12 mouse cellular contexts compared by ENCODE assay signal in genomic region chr7:80642976-80643666, GRCm38 (mm10). TPM values are rescaled to one million over a fixed set of nuclear protein-coding genes. Genes with fewer than 3 reads are reported as not detected.
DNase-seq lines count a peak whose midpoint lies in the region; ATAC-seq and TF ChIP-seq lines count a peak whose summit lies in the region.
"Had no signal": no experiment of that assay in that cellular context is flagged by ENCODE, and none has a peak within 500 bp of the region (broad histone marks: within the 10 kb centered on the region; RNA-seq: fewer than 3 reads in every experiment).

No protein-coding gene starts in this region.

- H3K9me3 ChIP-seq in MEL (replicated peaks; ENCODE audit: insufficient read depth, low read length) = no peaks in the 10 kb centered on the region
- no peaks in the 10 kb centered on the region for H3K9me3 ChIP-seq in liver, embryonic 11.5 days (ENCODE audit: control insufficient read depth, low read length)
- H3K9me3 ChIP-seq: intestine, embryonic 15.5 days; midbrain, embryonic 15.5 days had no signal

- H3K27ac ChIP-seq in gastrocnemius, adult 2 months = peak overlapping the region; percentile 84
- H3K27ac ChIP-seq in MEL (ENCODE audit: control insufficient read depth, low read depth, low read length) = no peak overlapping the region
- no peak overlapping the region for H3K27ac ChIP-seq in liver, embryonic 11.5 days (ENCODE audit: low read depth, low read length)
- H3K27ac ChIP-seq: intestine, embryonic 15.5 days; midbrain, embryonic 15.5 days had no signal

- no peak for DNase-seq in gastrocnemius, adult 2 months
- no peak for DNase-seq in gastrocnemius, postnatal 25 days
- peak; percentile 59 for DNase-seq in A20 (ENCODE audit: low read depth, low spot score)
- DNase-seq in MEL (ENCODE audit: low read depth, low spot score) = peak; percentile 50
- DNase-seq in liver, embryonic 11.5 days (ENCODE audit: low spot score) = no peak
- no peak for DNase-seq in gastrocnemius, adult 18-20 months (ENCODE audit: low spot score)
- DNase-seq in right cerebral cortex, postnatal 36 days (ENCODE audit: low spot score in 2 of 2) = no peak
- DNase-seq: cerebellum, adult 8-10 months; right cerebral cortex, postnatal 4 days had no signal

- intact Hi-C loops in gastrocnemius, adult 2 months (cut with DNase I) = no loop called here

- H3K4me3 ChIP-seq in gastrocnemius, adult 2 months = no peak overlapping the region
- no peak overlapping the region for H3K4me3 ChIP-seq in MEL (ENCODE audit: control insufficient read depth in 1 of 2, insufficient read depth in 1 of 2, low read depth in 2 of 2, low read length in 2 of 2)
- H3K4me3 ChIP-seq in myocyte = no peak overlapping the region
- H3K4me3 ChIP-seq in liver, embryonic 11.5 days (ENCODE audit: low read depth, low read length) = no peak overlapping the region
- H3K4me3 ChIP-seq: intestine, embryonic 15.5 days; midbrain, embryonic 15.5 days had no signal

- TF ChIP-seq CTCF in gastrocnemius, adult 2 months (IDR thresholded peaks at IDR 0.05) = no peak
- no peak for TF ChIP-seq CTCF in MEL (IDR thresholded peaks at IDR 0.05 in 2 of 3, conservative IDR thresholded peaks at IDR 0.05 in 1 of 3; ENCODE audit: control insufficient read depth in 1 of 3, insufficient read depth in 1 of 3, low read depth in 2 of 3, low read length in 3 of 3, poor library complexity in 1 of 3, severe bottlenecking in 1 of 3)

- no peaks in the 10 kb centered on the region; the same call in 1 of the 2 replicates for H3K79me2 ChIP-seq in MEL (ENCODE audit: control insufficient read depth, insufficient read depth, low read length, poor library complexity)
- H3K79me2 ChIP-seq in myocyte (ENCODE audit: control insufficient read depth, insufficient read depth) = no peaks in the 10 kb centered on the region

- no peaks in the 10 kb centered on the region for H3K27me3 ChIP-seq in MEL (ENCODE audit: control insufficient read depth in 1 of 2, insufficient read depth in 2 of 2, low read length in 2 of 2)
- no peaks in the 10 kb centered on the region for H3K27me3 ChIP-seq in myocyte (ENCODE audit: control insufficient read depth, insufficient read depth, insufficient read length)
- H3K27me3 ChIP-seq in liver, embryonic 11.5 days (replicated peaks; ENCODE audit: control insufficient read depth, insufficient read depth, low read length) = no peaks in the 10 kb centered on the region
- H3K27me3 ChIP-seq: intestine, embryonic 15.5 days; midbrain, embryonic 15.5 days had no signal

- WGBS in liver, embryonic 11.5 days = 48% methylated on average over 8 of the region's 8 CpGs

- TF ChIP-seq RAD21 in MEL (IDR thresholded peaks at IDR 0.05; ENCODE audit: low read depth, low read length) = no peak

- H3K9ac ChIP-seq in MEL (ENCODE audit: control insufficient read depth, low read depth, low read length, poor library complexity, severe bottlenecking) = no peak overlapping the region
- H3K9ac ChIP-seq in liver, embryonic 11.5 days (ENCODE audit: low read depth, low read length) = no peak overlapping the region
- H3K9ac ChIP-seq: intestine, embryonic 15.5 days; midbrain, embryonic 15.5 days had no signal

- peaks cover 15 to 41% of the 10 kb centered on the region in 2 experiments for H3K4me1 ChIP-seq in MEL (ENCODE audit: control insufficient read depth in 1 of 2, insufficient read depth in 2 of 2, low read length in 2 of 2)
- peaks cover 53% of the 10 kb centered on the region for H3K4me1 ChIP-seq in liver, embryonic 11.5 days (replicated peaks; ENCODE audit: control insufficient read depth, insufficient read depth, low read length)

- peak in 1 of 2 experiments; percentile 53; a peak in 2 of 4 replicates for TF ChIP-seq EP300 in MEL (IDR thresholded peaks at IDR 0.05; ENCODE audit: low read depth in 1 of 2, low read length in 2 of 2)

- peak overlapping the region; percentile 56 for H3K4me2 ChIP-seq in myocyte (ENCODE audit: low read depth)
- H3K4me2 ChIP-seq in liver, embryonic 11.5 days = no peak overlapping the region
- H3K4me2 ChIP-seq: intestine, embryonic 15.5 days; midbrain, embryonic 15.5 days had no signal

- no peak for ATAC-seq in liver, embryonic 11.5 days (replicated peaks; ENCODE audit: low FRiP score)
- ATAC-seq: intestine, embryonic 15.5 days; midbrain, embryonic 15.5 days had no signal

- H3K36me3 ChIP-seq in MEL (ENCODE audit: control insufficient read depth in 1 of 2, insufficient read depth in 2 of 2, low read length in 2 of 2) (peaks cover 0 to 31% of the 10 kb centered on the region in 2 experiments; a peak in 2 of 4 replicates), myocyte (ENCODE audit: control insufficient read depth, insufficient read depth) (no peaks in the 10 kb centered on the region)
- H3K36me3 ChIP-seq in liver, embryonic 11.5 days (ENCODE audit: control insufficient read depth, insufficient read depth, low read length) = no peaks in the 10 kb centered on the region
- H3K36me3 ChIP-seq: intestine, embryonic 15.5 days; midbrain, embryonic 15.5 days had no signal

- no peak overlapping the region for H3ac ChIP-seq in myocyte (ENCODE audit: control insufficient read depth, insufficient read length)

- TF ChIP-seq POLR2A in MEL (IDR thresholded peaks at IDR 0.05; ENCODE audit: control insufficient read depth in 1 of 2, insufficient read depth in 1 of 2, low read depth in 1 of 2, low read length in 2 of 2, poor library complexity in 1 of 2) (no peak), myocyte (IDR thresholded peaks at IDR 0.05; ENCODE audit: insufficient read length, low read depth) (no peak)

TF ChIP-seq in MEL, 35 proteins besides CTCF, POLR2A, EP300 and RAD21:
- no peak for TF ChIP-seq MAX (IDR thresholded peaks at IDR 0.05; ENCODE audit: low read length)
- TF ChIP-seq MEF2A (IDR thresholded peaks at IDR 0.05; ENCODE audit: extremely low read depth, insufficient replicate concordance, low read depth, low read length, poor library complexity, severe bottlenecking) = 0 out of 2 replicates have a peak, but pooled peaks have one; percentile 49
- TF ChIP-seq GABPA (IDR thresholded peaks at IDR 0.05; ENCODE audit: low read depth, low read length) = no peak
- TF ChIP-seq ZC3H11A (IDR thresholded peaks at IDR 0.05; ENCODE audit: low read depth, low read length) = no peak
- peak; percentile 36; the same call in 1 of the 2 replicates for TF ChIP-seq ETS1 (IDR thresholded peaks at IDR 0.05; ENCODE audit: low read depth, low read length)
- TF ChIP-seq KAT2A (conservative IDR thresholded peaks at IDR 0.05; ENCODE audit: low read depth, low read length) = no peak
- TF ChIP-seq TCF12 (IDR thresholded peaks at IDR 0.05; ENCODE audit: low read depth, low read length) = 0 out of 2 replicates have a peak, but pooled peaks have one; percentile 37
- TF ChIP-seq BHLHE40 (IDR thresholded peaks at IDR 0.05; ENCODE audit: borderline replicate concordance, low read depth, low read length) = peak; percentile 45; the same call in 1 of the 2 replicates
- TF ChIP-seq SIN3A (IDR thresholded peaks at IDR 0.05; ENCODE audit: low read length) = no peak
- no peak for TF ChIP-seq JUND (IDR thresholded peaks at IDR 0.05; ENCODE audit: low read depth, low read length)
- TF ChIP-seq SMC3 (IDR thresholded peaks at IDR 0.05; ENCODE audit: low read depth, low read length) = no peak
- no peak for TF ChIP-seq MYB (IDR thresholded peaks at IDR 0.05; ENCODE audit: low read depth, low read length)
- TF ChIP-seq ZNF384 (IDR thresholded peaks at IDR 0.05; ENCODE audit: low read depth, low read length) = no peak; the same call in 1 of the 2 replicates
- no peak for TF ChIP-seq ZKSCAN1 (IDR thresholded peaks at IDR 0.05; ENCODE audit: low read depth, low read length)
- TF ChIP-seq RCOR1 (IDR thresholded peaks at IDR 0.05; ENCODE audit: low read depth, low read length) = peak; percentile 89
- TF ChIP-seq TAL1 (IDR thresholded peaks at IDR 0.05; ENCODE audit: low read length) = peak; percentile 19; the same call in 1 of the 2 replicates

TF ChIP-seq in myocyte, 11 proteins besides CTCF, POLR2A, EP300 and RAD21:
- TF ChIP-seq USF1 (IDR thresholded peaks at IDR 0.05; ENCODE audit: low read depth) (no peak), TCF12 (IDR thresholded peaks at IDR 0.05; ENCODE audit: insufficient read depth, poor library complexity, severe bottlenecking) (no peak), MAX (IDR thresholded peaks at IDR 0.05; ENCODE audit: low read depth) (no peak), POLR2AphosphoS2 (IDR thresholded peaks at IDR 0.05; ENCODE audit: insufficient read length, low read depth) (no peak), MYOG (IDR thresholded peaks at IDR 0.05; ENCODE audit: control insufficient read depth in 1 of 3, insufficient read depth in 1 of 3, insufficient read length in 2 of 3, low read depth in 2 of 3) (no peak), TCF3 (IDR thresholded peaks at IDR 0.05; ENCODE audit: insufficient read length, low read depth) (no peak), E2F4 (IDR thresholded peaks at IDR 0.05; ENCODE audit: insufficient read depth) (no peak), MYOD1 (IDR thresholded peaks at IDR 0.05; ENCODE audit: control insufficient read depth in 1 of 3, insufficient read length in 2 of 3, low read depth in 2 of 3) (no peak), CEBPB (IDR thresholded peaks at IDR 0.05; ENCODE audit: insufficient read depth, poor library complexity, severe bottlenecking) (no peak), SRF (IDR thresholded peaks at IDR 0.05; ENCODE audit: control insufficient read depth, insufficient read length, low read depth) (no peak), REST (IDR thresholded peaks at IDR 0.05; ENCODE audit: insufficient read depth, insufficient read length) (no peak)
TF ChIP-seq in myocyte: peak in this region for 0.

RNA-seq across cellular contexts. Expression of gene Crtc3, which starts 45.6 kb away (rescaled TPM):
- 10 to 100 TPM; 12.0 to 13.1 TPM for total RNA-seq in gastrocnemius, adult 2 months (2021)
- total RNA-seq in gastrocnemius, postnatal 25 days (2021) = 10 to 100 TPM; 10.4 to 10.5 TPM
- 4.2 and 5.0 TPM in 2 replicates for total RNA-seq in MEL (2012; rRNA removed)
- polyA plus RNA-seq in MEL (2012; ENCODE audit: insufficient read depth in 1 of 2, insufficient read length in 2 of 2, low read depth in 1 of 2, low replicate concordance in 2 of 2, missing spikeins in 1 of 2) (10 to 100 TPM in 1 of 2 experiments, not detected in 1; 15.8 TPM), myocyte (2012; fragmentation: generic; extraction: Trizol) (6.4 TPM)
- polyA plus RNA-seq in liver, embryonic 11.5 days (2014; fragmentation: Nextera tagmentation; extraction: Ambion mirVana) = 13.1 and 16.6 TPM in 2 replicates
- 10 to 100 TPM; 12.5 to 13.1 TPM for total RNA-seq in gastrocnemius, adult 18-20 months (2021)

Comparison
In these comparisons a context has a peak if more than half of its experiments do, and no peak if none do; other contexts are left out.
1. DNase-seq: peak in A20 (single experiment) and MEL (single experiment); none in gastrocnemius, adult 2 months (single experiment), gastrocnemius, postnatal 25 days (single experiment), liver, embryonic 11.5 days (single experiment), gastrocnemius, adult 18-20 months (single experiment) and right cerebral cortex, postnatal 36 days (0 of 2).